Mouse (Mus musculus): ENCODE results near the gene Col4a3.

DNA sequence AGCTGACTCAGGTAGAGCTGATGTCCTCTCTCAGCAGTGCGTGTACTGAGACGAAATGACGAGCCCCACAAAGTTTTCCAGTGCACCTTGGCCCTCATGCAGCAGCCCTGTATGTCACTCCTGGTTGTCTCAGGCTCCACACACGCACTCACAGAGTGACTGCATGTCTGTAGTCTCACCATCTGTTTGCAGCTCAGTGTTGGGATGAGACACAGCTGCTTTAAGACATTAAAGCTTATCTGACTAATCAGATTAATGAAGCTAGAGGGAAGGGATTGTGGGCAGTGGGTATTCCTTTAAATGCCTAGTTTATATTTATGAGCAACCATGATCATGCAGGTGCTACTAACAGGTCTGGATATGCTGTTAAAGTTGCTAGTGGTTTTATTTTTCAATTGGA, 159.7 kb downstream of the Col4a3 start:
- TF ChIP-seq CTCF (IDR thresholded peaks at IDR 0.05; ENCODE audit: control insufficient read depth, insufficient read depth, low read length) (no peak), POLR2A (IDR thresholded peaks at IDR 0.05; ENCODE audit: borderline replicate concordance, control insufficient read depth, low read depth, low read length) (no peak)

All from bone marrow, adult 2 months (tissue).